Mouse (Mus musculus) olfactory bulb, adult 2 months (tissue): ENCODE data around the gene Dtl.

Experiments used
- CTCF ChIP-seq: fragments of 200-500 bp; IDR thresholded peaks from 2 replicates; pipeline ENCODE4 v1.5.1; 2012; ENCODE audit warnings: low read depth, mild to moderate bottlenecking, low read length, moderate library complexity; ENCODE audit not compliant: insufficient read depth
- POLR2A ChIP-seq: fragments of 200-500 bp; IDR thresholded peaks from 2 replicates; pipeline ENCODE4 v1.6.1; 2012; ENCODE audit warnings: mild to moderate bottlenecking, low read depth, low read length, moderate library complexity; ENCODE audit not compliant: insufficient read depth

- no peak for TF ChIP-seq CTCF
- no peak for TF ChIP-seq POLR2A
These were observed 31.6 kb downstream of the Dtl start for GRCm38 (mm10) chr1:191543747-191544146.
